Mouse (Mus musculus): ENCODE results near the gene Hoxa5.

The Hoxa5 gene

GRCm38 (mm10) chr6:52214271-52214670 is 9.9 kb upstream of the Hoxa5 start:
- DNase-seq (ENCODE audit: low read depth), result peak; percentile 17

- DNase-seq (ENCODE audit: low read depth), result peak; percentile 15
Observed at GRCm38 (mm10) chr6:52213119-52213986, 9.0 kb upstream of the Hoxa5 start, which contains the start of the genes Hoxa3 and Gm28308. Hoxa3 (minus strand) TSS chr6:52213336. Gm28308 (minus strand) TSS chr6:52213339.

- peak; percentile 61 for DNase-seq (ENCODE audit: low read depth)
Observed at GRCm38 (mm10) chr6:52212556-52213118, 8.2 kb upstream of the Hoxa5 start.

- no peak for DNase-seq (ENCODE audit: low read depth)
Observed at GRCm38 (mm10) chr6:52211961-52212360, 7.6 kb upstream of the Hoxa5 start.

GRCm38 (mm10) chr6:52211170-52211935 is 7.0 kb upstream of the Hoxa5 start:
- peak; percentile 82 for DNase-seq (ENCODE audit: low read depth)

- DNase-seq (ENCODE audit: low read depth), result no peak
Observed at GRCm38 (mm10) chr6:52209685-52210046, 5.3 kb upstream of the Hoxa5 start.

- peak; percentile 33 for DNase-seq (ENCODE audit: low read depth)
Observed at GRCm38 (mm10) chr6:52208868-52209684, 4.7 kb upstream of the Hoxa5 start.

- DNase-seq (ENCODE audit: low read depth), result peak; percentile 19
Observed at GRCm38 (mm10) chr6:52208072-52208867, 3.9 kb upstream of the Hoxa5 start, which contains the start of gene Hoxa6. Hoxa6 (minus strand) TSS chr6:52208722.

GRCm38 (mm10) chr6:52207684-52207976 is 3.2 kb upstream of the Hoxa5 start:
- DNase-seq (ENCODE audit: low read depth), result no peak

GRCm38 (mm10) chr6:52206882-52207683 is 2.7 kb upstream of the Hoxa5 start:
- no peak for DNase-seq (ENCODE audit: low read depth)

GRCm38 (mm10) chr6:52205638-52206621 is 1.5 kb upstream of the Hoxa5 start:
- no peak for DNase-seq (ENCODE audit: low read depth)

GRCm38 (mm10) chr6:52205221-52205620 is 834 bp upstream of the Hoxa5 start:
- no peak for DNase-seq (ENCODE audit: low read depth)

GRCm38 (mm10) chr6:52203371-52204049 is 877 bp downstream of the Hoxa5 start:
- DNase-seq (ENCODE audit: low read depth), result no peak

GRCm38 (mm10) chr6:52203121-52203370 is 1.3 kb downstream of the Hoxa5 start:
- DNase-seq (ENCODE audit: low read depth), result no peak

GRCm38 (mm10) chr6:52202362-52203120 is 1.8 kb downstream of the Hoxa5 start:
- no peak for DNase-seq (ENCODE audit: low read depth)

- no peak for DNase-seq (ENCODE audit: low read depth)
Observed at GRCm38 (mm10) chr6:52201269-52201668, 3.1 kb downstream of the Hoxa5 start.

- no peak for DNase-seq (ENCODE audit: low read depth)
Observed at GRCm38 (mm10) chr6:52200751-52201250, 3.6 kb downstream of the Hoxa5 start.
